Mouse (Mus musculus) spleen, adult 18-20 months (tissue): ENCODE results near the gene Mfap2.
A peak's percentile ranks its signal among the peaks of the same experiment; 100 is the strongest.

Experiments used
- DNase-seq, 2 experiments: peaks; one replicate each; pipeline ENCODE4 v3.0.0; 2022; ENCODE audit warnings: mixed read lengths in 2 of 2

Mfap2 gene

DNA sequence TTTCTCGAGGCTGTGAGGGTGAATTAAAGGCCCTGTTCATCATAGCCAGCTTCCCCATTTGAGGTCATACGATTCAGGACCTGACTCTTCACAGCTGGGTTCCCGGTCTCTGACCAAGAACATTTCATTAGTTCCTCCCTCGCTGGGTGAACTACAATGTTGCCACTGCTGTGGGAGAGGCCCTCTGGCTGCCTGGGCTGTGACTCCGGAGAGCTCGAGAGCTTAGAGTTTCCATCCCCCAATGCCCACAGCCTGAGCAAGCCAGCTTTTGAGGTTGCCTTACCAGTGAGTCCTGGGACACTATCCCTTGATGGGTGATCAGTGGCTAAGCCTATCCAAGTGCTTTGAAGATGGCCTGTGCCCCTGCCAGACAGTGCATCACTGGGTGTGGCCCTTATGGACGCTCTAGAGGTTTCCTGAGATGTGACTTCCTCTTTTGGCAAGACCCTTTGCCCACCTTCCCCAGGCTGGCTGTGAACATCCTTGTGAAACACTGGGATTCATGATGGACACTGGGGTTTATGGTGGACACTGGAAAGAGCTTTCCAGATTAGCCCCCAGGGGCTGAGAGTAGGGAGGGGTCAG lies 21.4 kb upstream of the Mfap2 start:
- DNase-seq: peak; percentile 30 to 33

DNA sequence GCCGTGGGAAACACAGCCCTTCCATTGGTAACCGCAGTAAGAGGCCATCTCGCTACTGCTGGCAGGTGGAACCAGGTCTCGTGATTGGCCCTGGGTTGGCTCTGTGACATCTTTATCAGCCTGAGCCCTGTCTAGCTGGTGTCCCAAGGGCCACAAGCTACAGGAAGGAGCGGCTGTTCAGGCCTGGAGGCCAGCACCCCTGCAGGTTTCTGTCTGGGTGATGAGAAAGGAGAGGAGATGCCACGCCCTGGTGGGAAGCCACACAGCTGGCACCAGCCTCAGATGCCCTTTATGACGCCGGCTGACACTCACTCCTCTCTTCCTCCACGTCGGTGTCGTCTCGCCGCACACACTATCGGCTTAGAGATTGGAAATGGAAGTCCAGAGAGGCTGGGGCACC lies 20.8 kb upstream of the Mfap2 start:
- peak in 1 of 2 experiments; percentile 18 for DNase-seq

DNA sequence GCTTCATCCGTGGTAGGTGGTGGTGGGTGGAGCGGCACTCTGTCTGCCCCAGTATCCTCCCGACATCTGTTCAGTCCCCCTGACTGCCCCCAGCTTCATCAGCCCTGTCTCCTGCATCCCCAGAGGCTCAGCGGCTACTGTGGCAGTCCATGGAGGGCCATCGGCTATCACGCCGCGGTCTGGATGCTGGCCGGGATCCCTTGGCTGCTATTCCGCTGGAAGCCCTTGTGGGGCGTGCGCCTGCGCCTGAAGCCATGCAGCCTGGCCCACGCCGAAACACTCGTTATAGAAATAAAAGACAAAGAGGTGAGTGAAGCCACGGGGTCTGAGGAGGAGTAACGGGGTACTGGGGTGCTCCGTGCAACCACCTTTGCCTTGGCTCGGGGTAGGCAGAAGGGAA lies 18.0 kb upstream of the Mfap2 start:
- no peak for DNase-seq

DNA sequence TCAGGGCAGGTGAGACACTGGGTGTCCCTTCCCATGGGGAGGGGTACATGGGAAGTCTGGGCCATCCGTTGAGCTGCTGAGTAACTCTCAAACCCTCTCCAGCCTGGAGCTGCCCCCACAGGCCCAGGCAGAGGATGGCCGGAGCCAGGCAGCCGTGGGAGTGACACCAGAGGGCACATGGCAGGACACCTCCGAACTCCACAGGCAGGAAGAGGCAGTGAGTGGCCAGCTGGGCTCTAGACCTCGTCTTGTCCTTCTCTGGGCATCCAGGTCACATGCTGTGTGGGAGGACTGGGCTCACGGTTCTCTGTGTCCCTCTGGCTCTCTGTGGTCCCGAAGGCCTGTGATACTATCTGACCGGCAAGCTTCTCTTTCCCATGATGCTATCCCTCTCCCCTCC lies 16.4 kb upstream of the Mfap2 start:
- DNase-seq: no peak

DNA sequence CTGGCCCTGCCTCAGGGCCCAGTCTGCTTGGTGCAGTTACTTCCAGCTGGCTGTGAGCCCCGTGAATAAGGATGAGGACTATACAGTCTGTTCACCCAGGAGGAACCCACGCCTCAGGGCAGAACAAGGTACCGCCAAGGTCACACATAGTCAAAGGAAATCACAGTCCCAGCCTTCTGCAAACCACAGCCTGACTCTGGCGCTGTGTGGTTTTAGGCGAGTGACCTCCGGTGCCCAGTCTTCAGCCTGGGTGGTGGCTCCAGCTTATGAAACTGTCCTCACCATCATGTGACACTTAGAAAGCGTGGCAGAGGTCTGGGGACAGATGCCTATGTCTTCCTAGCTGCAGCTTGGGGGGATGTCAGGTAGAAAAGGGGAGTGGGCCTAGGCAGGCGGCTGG lies 14.4 kb upstream of the Mfap2 start:
- DNase-seq: no peak

DNA sequence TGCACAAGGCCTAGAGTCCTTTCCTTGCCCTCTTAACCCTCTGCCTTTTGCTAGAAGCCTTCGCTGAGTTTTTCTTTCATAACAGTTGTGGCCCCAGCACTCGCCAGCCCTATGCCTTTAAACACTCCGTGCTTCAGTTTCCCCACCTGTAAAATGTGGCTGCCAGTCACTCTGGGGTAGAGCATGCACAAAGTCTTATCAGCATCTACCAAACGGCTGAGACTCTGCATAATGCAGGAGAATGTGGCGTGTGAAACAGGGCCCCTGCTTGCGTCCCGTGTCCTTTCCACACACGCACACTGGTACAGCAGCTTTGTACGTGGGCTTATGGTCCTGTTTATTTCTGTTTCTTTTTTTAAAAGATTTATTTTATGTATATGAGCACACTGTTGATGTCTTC lies 13.4 kb upstream of the Mfap2 start:
- DNase-seq: no peak

DNA sequence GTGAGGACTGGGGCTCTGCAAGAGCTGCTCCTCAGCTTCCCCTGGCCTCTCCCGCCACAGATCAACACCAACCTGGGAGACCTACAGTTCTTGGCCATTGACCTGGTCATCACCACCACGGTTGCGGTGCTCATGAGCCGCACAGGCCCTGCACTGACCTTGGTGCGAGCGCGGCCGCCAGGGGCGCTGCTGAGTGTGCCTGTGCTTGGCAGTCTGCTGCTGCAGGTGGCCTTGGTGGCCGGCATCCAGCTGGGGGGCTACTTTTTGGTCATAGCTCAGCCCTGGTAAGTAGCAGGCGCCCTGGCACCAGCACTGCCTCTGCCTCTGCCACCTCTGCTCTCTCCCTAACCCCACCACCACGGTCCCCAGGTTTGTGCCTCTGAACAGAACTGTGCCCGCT lies 4.2 kb upstream of the Mfap2 start:
- no peak for DNase-seq

DNA sequence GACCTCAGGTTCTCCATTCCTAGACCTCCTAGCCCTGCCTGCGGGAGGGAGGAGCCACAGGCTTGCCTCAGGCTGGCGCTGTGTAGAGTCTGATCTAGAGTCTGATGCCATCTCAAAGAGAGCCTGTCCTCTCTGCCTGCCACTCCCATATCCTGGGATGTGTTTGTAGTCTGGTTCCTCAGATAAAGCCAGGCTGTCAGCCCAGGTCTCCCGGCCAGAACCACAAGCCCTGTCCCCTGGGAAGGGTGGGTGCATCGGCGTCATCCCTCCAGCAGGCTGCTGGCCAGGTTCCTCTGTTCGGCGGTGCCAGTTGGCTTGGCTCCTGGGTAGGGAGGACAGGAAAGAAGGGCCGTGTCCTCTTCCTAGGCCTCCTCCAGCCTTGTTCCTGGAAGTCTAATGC lies 2.2 kb upstream of the Mfap2 start:
- DNase-seq: no peak

DNA sequence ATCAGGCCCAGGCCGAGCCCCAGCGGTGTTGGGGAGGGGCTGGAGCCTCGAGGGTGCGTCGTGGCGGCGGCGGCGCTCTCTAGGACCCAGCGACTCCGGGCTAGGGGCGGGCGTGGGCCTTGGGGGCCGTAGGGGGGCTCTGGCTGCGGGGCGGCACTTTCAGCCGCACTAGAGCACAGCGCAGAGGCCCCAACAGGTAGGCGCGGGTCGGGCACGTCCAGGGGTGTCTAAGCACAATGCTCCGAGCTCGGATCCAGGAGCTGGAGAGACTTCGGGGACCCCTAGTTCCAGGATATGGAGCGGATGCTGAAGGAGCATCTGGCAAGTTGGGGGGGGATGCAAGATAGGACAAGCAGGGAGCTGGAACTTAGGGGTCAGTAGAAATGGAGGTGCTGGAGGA lies 308 bp downstream of the Mfap2 start:
- no peak for DNase-seq

DNA sequence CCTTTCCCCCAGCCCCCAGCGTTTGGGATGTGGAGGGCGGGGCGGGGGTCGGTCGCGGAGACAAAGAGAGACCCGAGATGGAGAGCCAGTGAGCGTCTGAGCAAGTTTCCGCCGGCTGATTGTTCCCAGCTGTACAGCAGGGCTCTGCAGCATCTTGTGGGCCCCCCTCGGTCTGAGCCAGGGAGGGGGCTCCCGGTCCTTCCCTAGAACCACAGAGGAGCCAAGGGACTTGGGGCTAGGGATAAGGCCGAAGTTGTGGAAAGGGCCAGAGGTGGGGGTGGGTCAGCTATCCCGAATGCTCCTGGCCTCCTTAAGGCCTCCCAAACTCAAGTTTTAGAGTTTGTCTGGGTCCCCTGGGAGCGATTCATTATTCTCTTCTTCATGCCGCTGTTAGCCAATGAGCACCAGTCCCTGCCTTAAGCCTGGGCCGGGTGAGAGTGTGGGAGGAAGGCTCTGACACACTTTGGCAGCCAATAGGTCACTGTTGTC lies 767 bp downstream of the Mfap2 start:
- DNase-seq: no peak

DNA sequence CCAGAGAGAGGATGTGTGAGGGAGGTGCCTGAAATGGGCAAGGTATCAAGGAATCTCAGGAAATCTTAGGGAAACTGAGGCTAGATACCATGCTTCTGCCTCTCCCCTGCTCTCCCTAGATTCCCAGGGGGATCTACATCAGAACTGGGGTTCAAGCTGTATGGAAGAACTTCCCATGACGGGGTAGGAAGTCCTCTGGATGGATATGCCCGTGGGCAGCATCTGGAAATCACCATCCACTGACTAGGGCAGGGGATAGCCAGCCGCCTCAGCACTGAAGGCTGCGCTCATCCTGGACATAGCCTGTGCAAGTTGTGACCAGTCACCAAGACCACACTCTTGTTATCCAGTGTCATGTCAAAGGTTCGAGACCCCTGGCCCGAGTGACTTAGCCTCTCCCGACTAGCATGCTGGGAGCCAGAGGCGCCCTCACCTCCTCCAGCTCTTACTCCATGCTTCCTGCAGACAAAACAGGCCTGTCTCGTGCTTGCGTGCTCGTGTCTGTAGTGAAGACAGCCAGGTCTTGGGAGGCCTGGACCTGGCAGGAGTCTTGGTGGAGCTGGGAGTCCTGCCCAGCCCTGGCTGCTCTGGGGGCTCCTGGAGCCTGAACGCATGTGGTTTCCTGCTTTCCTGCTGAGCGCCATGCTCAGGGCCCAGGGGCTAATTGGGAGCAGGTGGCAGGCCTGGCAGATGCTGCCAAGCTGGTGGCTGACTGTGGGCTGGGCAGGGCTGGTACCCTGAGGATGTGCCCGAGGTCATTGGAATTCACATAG lies 1.5 kb downstream of the Mfap2 start:
- no peak for DNase-seq

DNA sequence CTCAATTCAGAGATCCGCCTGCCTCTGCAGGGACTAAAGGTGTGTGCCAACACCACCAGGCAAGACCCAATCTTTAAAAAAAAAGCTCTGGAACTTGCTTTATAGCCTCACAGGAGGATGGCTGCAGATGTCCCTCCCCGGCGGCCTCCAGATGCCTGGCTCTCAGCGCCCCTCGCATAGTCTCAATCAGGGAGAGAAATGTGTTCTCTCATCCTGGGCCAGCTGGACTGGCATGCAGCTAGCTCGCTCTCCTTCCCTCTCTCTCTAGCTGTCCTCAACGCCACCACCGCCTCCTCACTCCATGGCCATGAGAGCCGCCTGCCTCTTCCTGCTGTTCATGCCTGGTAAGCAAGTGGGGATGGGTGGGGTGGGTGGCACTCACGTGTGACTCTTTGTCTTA lies 2.3 kb downstream of the Mfap2 start:
- no peak for DNase-seq

DNA sequence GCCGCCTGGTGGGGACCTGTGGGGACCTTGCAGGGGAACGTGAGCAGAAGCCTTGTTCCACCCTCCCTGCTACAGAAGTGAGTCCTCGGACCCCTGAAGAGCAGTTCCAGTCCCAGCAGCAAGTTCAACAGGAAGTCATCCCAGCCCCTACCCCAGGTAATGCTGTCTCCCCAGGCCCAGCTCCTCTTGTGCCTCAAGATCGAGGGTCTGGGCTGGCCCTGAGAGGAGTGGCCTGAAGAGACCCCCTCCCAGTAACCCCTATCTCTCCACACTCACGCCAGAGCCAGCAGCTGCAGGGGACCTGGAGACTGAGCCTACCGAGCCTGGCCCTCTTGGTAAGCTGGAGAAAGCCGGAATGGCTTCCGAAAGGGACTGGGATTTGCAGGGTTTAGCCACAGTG lies 3.9 kb downstream of the Mfap2 start:
- no peak for DNase-seq

DNA sequence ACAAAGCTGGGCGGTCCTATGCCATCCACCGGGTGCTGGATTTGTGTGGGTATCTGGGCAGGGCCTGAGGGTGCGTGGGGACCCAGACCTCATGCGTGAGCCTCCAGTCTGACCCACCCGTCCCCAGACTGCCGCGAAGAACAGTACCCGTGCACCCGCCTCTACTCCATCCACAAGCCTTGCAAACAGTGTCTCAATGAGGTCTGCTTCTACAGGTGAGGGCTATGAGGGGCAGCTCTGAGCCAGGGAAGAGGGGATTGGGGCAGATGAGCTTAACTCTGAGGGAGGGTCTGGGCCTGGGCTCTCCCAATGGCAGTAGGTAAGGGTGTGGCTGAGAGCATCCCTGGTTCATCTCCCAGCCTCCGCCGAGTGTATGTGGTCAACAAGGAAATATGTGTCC lies 4.6 kb downstream of the Mfap2 start:
- no peak for DNase-seq

DNA sequence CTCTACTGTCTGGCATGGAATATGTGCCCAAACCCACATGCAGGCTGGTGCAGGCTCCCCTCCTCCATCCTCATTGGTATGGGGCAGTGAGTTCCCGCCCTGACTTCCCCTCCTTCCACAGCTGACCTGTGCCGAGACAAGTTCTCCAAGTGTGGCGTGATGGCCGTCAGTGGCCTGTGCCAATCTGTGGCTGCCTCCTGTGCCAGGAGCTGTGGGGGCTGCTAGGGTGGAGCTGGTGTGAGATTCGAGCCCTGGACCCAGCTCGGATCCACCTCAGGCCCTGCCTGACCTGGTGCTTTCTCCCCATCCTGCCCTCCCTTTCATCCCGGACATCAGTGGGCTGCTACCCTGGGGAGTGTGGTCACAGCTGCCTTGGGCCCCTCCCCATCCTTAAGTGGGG lies 5.1 kb downstream of the Mfap2 start:
- DNase-seq: no peak

DNA sequence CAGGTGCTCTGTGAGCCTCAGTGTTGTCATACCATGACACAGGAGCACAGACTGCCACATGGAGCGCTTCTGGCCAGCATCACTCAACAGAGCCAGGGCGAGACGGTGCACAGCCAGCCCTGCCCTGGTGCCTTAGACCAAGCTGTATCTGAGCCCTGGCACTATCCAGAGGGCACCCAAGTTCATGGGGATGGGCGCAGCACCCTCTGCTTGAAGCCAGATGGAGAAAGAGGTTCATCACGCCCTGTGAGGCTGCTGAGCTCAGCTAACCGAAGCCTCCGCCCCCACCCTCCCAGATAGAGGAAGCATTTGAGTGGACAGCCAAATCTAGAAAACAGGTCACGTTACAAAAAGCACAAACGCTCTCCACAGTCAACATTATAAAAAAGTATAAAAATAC lies 6.1 kb downstream of the Mfap2 start:
- no peak for DNase-seq

DNA sequence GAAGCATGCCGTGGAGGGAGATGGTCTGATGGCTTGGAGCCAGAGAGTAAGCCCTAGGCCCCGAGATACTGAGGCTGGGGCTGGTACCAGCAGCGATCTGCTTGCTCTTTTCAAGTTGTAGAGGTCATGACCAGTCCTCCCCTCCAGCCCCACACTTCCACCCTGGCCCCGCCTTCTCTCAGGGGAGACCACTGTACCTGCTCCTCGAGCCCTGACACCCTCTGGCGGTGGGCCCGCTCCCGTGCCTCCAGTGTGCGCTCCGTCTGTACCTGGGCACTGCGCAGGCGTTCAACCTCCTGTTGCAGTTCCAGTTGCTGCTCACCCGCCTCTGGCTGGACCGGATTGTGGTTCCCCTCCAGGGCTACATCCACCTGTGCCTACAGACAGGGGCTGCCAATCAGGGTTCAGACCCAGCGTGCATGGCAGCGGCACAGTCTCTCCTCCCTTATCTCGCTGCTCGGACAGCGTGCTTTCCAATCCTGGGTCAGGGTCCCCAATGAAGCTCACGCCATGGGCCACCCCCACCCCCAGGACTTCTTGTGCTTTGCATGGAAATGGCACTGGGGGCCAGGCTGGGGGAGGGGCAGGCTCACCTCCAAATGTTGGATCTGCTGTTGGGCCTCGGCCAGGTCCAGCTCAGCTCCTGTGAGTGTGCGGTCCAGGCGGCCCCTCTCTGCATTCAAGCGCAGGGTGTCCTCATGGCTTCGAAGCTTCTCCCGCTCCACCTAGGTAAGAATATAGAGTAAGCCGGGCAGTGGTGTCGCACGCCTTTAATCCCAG lies 7.6 kb downstream of the Mfap2 start:
- no peak for DNase-seq

DNA sequence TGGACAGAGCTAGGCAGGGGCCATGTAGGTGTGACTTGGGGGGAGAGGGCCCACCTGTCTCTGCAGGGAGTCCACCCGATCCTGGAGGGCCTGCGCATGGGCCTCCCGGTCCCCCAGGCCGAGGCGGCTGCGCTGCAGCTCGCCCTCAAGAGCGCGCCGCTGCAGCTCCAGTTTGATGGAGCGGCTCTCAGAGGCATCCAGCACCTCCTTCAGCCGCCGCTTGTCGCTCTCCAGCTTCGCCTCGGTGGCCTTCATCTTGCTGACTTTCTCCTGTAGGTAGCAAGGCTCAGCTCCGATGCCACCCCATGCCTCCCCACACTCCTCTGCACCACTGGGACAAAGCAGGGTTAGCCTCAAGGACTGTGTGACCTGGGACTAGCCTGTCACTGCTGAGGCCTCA lies 10.0 kb downstream of the Mfap2 start:
- DNase-seq: no peak

DNA sequence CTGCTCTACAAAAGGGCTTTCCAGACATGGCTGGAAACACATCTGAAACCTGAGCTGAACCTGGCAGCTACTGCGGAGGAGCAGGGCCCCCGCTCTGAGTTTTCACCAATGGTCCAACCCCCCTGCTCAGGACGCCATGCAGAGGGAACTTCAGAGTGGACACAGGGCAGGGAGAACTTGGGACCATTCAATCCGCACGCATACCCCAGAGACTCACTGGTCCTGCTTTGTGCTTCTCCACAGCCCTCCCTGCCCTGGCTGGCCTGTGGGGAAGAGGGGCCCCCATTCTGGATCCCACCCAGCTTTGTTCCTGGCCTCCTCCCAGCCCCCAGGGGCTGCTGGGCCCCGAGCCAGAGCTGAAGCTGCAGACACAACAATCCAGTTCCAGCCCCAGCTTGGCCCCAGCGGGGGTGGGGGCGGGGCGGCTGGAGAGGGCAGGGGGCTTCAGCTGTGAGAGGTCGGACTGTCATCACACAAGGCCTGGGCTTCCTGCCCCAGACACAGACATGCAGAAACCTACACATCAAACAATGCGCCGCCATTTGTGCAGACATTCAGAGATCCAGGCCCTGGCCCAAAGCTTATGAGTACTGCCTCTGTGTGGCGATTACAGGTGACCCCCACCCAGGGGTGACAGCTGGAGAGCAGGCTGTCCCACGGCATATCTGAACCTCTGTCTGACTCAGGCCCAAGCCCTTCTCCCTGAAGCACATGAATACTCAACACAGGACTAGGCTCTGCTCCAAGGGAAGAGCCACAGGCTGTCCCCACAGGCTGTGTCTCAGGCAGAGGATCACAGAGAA lies 10.8 kb downstream of the Mfap2 start:
- DNase-seq: no peak

DNA sequence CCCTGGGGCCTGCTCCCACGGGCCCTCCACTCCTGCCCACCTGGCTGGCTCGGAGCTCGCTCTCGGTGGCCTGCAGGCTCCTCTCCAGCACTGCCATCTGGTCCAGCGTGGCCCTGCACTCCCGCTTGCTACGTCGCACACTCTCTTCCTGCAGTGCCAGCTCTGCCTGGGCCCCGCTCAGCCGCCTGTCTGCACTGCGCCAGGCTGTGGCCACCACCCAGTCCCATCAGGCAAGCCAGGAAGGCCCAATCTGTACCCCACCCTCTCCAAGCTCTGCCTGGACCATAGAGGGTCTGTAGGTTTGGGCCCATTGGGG lies 11.4 kb downstream of the Mfap2 start:
- no peak for DNase-seq

DNA sequence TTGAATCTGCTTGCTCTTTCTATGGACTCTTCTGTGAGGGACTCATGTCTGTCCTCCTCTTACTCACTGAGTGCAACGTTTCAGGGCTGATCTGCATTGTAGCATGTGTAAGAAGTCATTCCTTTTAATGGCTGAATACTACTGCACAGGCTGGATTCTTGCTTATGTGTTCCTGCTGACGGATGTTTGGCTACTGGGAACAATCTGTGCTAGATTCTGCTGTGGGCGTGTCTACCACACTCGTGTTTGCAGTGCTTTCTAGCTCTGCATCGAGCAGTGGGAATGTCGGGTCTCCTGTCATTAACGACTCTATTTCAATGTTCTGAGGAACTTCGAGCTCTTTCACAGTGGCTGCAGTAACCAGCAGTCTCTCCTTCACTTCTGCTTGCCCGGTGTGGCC lies 13.8 kb downstream of the Mfap2 start:
- no peak for DNase-seq

DNA sequence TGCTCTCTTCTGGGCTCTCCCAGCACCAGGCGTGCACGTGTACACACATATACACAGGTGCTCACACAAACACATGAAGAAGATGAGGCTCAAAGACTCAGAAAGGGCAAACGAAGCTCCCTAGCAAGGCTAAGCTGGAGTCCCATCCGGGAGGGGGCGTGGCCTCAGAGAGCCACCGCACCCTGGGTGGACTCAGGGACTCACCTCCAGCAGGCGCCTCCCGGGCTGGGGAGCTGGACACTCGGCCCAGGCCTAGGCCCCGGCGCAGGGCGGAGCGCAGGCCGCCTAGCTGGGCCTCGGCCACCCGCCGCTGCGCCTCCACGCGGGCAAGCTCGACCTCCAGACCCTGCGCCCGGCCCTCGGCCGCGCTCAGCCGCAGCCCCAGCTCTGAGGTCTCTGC lies 14.8 kb downstream of the Mfap2 start:
- DNase-seq: no peak

DNA sequence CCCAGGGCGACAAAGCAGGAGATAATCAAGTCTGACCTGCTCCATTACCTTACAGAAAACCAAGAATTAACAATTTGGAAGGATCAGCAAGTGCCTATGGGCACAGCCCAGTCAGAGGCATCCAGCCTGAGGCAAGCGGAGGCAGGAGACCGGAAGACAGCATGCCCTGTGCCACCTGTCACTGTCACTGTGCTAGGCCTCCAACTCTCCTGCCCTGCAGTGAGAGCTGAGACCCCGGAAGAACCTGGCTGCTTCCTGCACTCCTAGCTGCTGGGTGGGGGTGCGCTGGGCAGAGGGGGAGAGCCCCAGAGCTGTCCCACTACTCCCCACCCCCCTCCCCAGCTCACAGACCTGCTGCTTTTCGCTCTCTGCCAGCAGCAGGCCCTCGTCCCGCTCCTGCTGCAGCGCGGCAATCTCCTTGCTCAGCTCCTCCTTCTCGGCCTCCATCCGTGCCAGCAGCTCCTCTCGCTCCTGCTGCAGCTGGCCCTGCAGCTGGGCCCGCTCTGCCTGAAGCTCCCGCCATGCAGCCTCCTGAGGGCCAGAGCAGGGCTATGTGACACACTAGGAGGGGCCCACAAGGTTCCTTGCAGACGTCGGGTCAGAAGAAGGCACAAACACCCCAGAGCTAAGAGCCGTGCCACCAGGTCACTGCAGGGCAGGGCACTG lies 20.5 kb downstream of the Mfap2 start:
- no peak for DNase-seq
